Mouse (Mus musculus): ENCODE data around the gene Apba3. TPM values are rescaled to one million over a fixed set of nuclear protein-coding genes. Genes with fewer than 3 reads are reported as not detected.

The Apba3 gene
- total and polyA plus RNA-seq, 3 experiments, result 68.9 to 73.2 TPM; not detected in 1

DNA sequence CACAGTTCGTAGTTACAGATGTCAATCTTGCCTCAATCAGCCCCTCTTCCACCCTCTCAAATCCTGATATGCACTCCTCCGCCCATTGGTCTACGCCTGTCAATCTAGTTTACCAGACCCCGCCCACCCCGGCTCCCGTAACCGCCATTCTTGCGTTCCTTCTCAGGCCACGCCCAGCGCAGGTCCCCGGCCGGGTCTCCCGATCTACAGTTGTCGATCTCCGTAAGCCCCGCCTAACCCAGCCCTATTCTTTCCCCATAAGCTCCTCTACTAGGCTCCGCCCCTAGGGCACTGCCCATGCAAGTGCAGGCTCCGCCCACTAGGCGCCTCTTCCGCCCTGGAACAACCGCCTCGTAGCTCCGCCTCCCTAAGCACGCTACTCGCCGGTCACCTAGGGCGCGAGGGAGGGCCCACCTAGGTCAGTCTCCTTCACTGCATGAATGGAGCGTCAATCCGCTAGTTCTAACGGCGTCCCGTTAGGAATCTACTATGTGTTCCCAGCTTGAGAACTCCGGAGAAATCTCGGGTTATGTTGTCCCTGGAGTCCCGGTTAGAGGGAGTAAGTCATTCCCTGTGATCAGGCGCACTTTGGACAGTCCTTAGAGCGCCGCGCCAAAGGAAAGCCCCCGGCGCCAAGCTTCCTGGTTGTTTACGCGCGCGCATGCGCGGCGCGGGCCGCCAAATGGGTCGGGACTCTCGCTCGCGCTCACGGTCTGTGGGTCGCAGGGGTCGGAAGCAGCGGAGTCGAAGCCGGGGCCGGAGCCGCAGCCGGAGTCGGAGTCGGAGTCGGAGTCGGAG is 54.0 kb downstream of the Apba3 start, which contains the start of gene Cactin (continued):
- TF ChIP-seq JUND (IDR thresholded peaks at IDR 0.05; ENCODE audit: low read depth, low read length) (no peak), USF1 (IDR thresholded peaks at IDR 0.05; ENCODE audit: low read depth, low read length) (no peak), RCOR1 (IDR thresholded peaks at IDR 0.05; ENCODE audit: low read depth, low read length) (no peak), TBP (IDR thresholded peaks at IDR 0.05; ENCODE audit: low read depth, low read length) (peak; percentile 76), TCF12 (IDR thresholded peaks at IDR 0.05; ENCODE audit: low read depth, low read length) (peak; percentile 49), SIN3A (IDR thresholded peaks at IDR 0.05; ENCODE audit: low read length) (peak; percentile 96), ZMIZ1 (IDR thresholded peaks at IDR 0.05; ENCODE audit: low read depth, low read length) (no peak), CHD2 (IDR thresholded peaks at IDR 0.05; ENCODE audit: low read length) (no peak), UBTF (IDR thresholded peaks at IDR 0.05; ENCODE audit: borderline replicate concordance, insufficient read depth, low read depth, low read length) (no peak), MEF2A (IDR thresholded peaks at IDR 0.05; ENCODE audit: extremely low read depth, insufficient replicate concordance, low read depth, low read length, poor library complexity, severe bottlenecking) (no peak), POLR2AphosphoS2 (IDR thresholded peaks at IDR 0.05; ENCODE audit: low read length) (no peak), KAT2A (conservative IDR thresholded peaks at IDR 0.05; ENCODE audit: low read depth, low read length) (peak; percentile 92), EP300 (IDR thresholded peaks at IDR 0.05; ENCODE audit: low read depth in 1 of 2, low read length in 2 of 2) (no peak), ZC3H11A (IDR thresholded peaks at IDR 0.05; ENCODE audit: low read depth, low read length) (0 out of 2 replicates have a peak, but pooled peaks have one; percentile 6), MXI1 (IDR thresholded peaks at IDR 0.05; ENCODE audit: low read depth, low read length) (peak; percentile 81), NELFE (IDR thresholded peaks at IDR 0.05; ENCODE audit: low read depth, low read length) (peak; percentile 90)

DNA sequence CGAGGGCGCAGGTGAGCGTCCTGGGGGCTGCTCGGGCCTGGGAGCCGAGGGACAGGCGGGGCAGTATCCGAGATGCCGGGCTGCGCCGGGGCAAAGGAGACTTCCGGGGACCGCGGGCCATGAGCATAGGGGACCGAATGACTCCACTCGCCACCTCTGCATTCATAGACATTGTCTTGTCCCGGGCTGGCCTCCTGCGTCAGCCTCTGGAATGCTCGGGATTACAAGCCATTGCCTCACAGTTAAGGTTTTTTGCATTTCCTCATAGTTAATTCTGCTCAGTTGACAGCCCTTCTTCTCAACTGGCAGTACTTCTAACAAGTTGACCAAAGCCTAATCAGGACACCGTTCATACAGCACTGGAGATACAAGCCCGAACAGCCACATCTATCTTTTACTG is 54.7 kb downstream of the Apba3 start:
- Histone ChIP-seq H3K27ac (ENCODE audit: control insufficient read depth, low read depth, low read length) (peak overlapping the region; percentile 46), H3K9ac (ENCODE audit: control insufficient read depth, low read depth, low read length, poor library complexity, severe bottlenecking) (peak overlapping the region; percentile 93), H3K9me3 (replicated peaks; ENCODE audit: insufficient read depth, low read length) (no peaks in the 10 kb centered on the region), H3K36me3 (ENCODE audit: control insufficient read depth in 1 of 2, insufficient read depth in 2 of 2, low read length in 2 of 2) (peaks cover 2 to 6% of the 10 kb centered on the region in 2 experiments; a peak in 2 of 4 replicates), H3K27me3 (ENCODE audit: control insufficient read depth in 1 of 2, insufficient read depth in 2 of 2, low read length in 2 of 2) (no peaks in the 10 kb centered on the region), H3K4me1 (ENCODE audit: control insufficient read depth in 1 of 2, insufficient read depth in 2 of 2, low read length in 2 of 2) (peaks cover 0 to 12% of the 10 kb centered on the region in 2 experiments; a peak in 3 of 4 replicates), H3K79me2 (ENCODE audit: control insufficient read depth, insufficient read depth, low read length, poor library complexity) (peaks cover 20% of the 10 kb centered on the region), H3K4me3 (ENCODE audit: control insufficient read depth in 1 of 2, insufficient read depth in 1 of 2, low read depth in 2 of 2, low read length in 2 of 2) (peak overlapping the region; percentile 54 to 86)
- DNase-seq (ENCODE audit: low read depth, low spot score), result no peak
- TF ChIP-seq EP300 (IDR thresholded peaks at IDR 0.05; ENCODE audit: low read depth in 1 of 2, low read length in 2 of 2) (no peak), ETS1 (IDR thresholded peaks at IDR 0.05; ENCODE audit: low read depth, low read length) (no peak), MYB (IDR thresholded peaks at IDR 0.05; ENCODE audit: low read depth, low read length) (no peak), ZNF384 (IDR thresholded peaks at IDR 0.05; ENCODE audit: low read depth, low read length) (no peak), POLR2AphosphoS2 (IDR thresholded peaks at IDR 0.05; ENCODE audit: low read length) (no peak), CHD2 (IDR thresholded peaks at IDR 0.05; ENCODE audit: low read length) (no peak), NRF1 (IDR thresholded peaks at IDR 0.05; ENCODE audit: insufficient read depth, low read depth, low read length, poor library complexity, severe bottlenecking) (no peak), CHD1 (IDR thresholded peaks at IDR 0.05; ENCODE audit: low read depth, low read length) (no peak), MEF2A (IDR thresholded peaks at IDR 0.05; ENCODE audit: extremely low read depth, insufficient replicate concordance, low read depth, low read length, poor library complexity, severe bottlenecking) (no peak), ZKSCAN1 (IDR thresholded peaks at IDR 0.05; ENCODE audit: low read depth, low read length) (no peak), TCF12 (IDR thresholded peaks at IDR 0.05; ENCODE audit: low read depth, low read length) (no peak)
